In the genomic region with DNA sequence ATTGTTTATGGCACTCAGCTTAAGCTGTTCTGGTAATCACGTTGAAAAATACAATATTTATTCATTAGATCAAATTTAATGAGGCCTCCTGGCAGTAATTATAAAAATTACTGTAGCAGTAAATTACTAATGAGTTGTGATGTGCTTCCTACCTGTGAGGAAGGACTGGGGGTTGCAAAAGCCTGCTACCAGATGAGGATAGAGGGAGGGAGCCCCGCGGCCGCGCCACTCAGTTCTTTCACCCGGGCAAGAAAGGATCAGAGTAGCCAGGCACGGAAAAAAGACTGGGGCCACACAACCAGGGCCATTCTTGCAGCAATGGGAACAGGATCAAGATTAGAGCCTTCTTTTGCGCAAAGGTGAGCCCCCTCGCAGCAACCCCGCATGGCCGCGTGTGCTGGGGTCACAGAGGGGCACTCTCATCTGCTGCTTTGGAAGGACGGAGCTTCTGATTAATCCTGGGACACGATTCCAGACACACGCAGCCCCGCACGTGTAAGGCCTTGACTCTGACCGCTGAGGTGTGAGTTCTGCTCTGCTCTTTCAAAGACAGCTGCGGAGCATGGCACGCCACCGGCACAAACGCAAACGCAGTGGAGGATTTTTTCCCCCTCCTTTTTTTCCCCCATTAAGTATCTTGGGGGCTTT, we compare ENCODE assay signal across 8 mouse cellular contexts. TPM values are rescaled to one million over a fixed set of nuclear protein-coding genes. Genes with fewer than 3 reads are reported as not detected.
DNase-seq lines count a peak whose midpoint lies in the region; ATAC-seq and TF ChIP-seq lines count a peak whose summit lies in the region.

No protein-coding gene starts in this region.

- H3K9me3 ChIP-seq in heart, postnatal 0 days (replicated peaks; ENCODE audit: control insufficient read depth, low read length) = no peaks in the 10 kb centered on the region
- no peaks in the 10 kb centered on the region for H3K9me3 ChIP-seq in embryonic facial prominence, embryonic 13.5 days
- no peaks in the 10 kb centered on the region for H3K9me3 ChIP-seq in intestine, embryonic 16.5 days (ENCODE audit: control insufficient read depth, low read length)
- no peaks in the 10 kb centered on the region for H3K9me3 ChIP-seq in neural tube, embryonic 11.5 days (ENCODE audit: control insufficient read depth, low read length)

- no peak for ATAC-seq in heart, postnatal 0 days (ENCODE audit: insufficient read depth, low read depth)
- no peak for ATAC-seq in embryonic facial prominence, embryonic 13.5 days (ENCODE audit: insufficient number of reproducible peaks, insufficient read depth, low FRiP score, low TSS enrichment, low read depth)
- ATAC-seq in intestine, embryonic 16.5 days = no peak
- ATAC-seq in neural tube, embryonic 11.5 days (ENCODE audit: insufficient read depth, low FRiP score, low TSS enrichment) = no peak
- no peak for ATAC-seq in CD4-positive, CD25-positive, alpha-beta regulatory T cell, adult 4 months

- no peak for DNase-seq in heart, postnatal 0 days (ENCODE audit: low spot score)
- no peak for DNase-seq in heart, adult 11 months
- no peak for DNase-seq in neural tube, embryonic 11.5 days (ENCODE audit: low spot score)
- no peak for DNase-seq in adrenal gland, adult 2 months
- DNase-seq in layer of hippocampus, adult 8-10 months (ENCODE audit: low spot score in 2 of 2) = no peak

- no peak for TF ChIP-seq CTCF in heart, postnatal 0 days (IDR thresholded peaks at IDR 0.05; ENCODE audit: low read depth)

- H3K27ac ChIP-seq in heart, postnatal 0 days (ENCODE audit: low read depth) = no peak overlapping the region
- H3K27ac ChIP-seq in embryonic facial prominence, embryonic 13.5 days = no peak overlapping the region
- H3K27ac ChIP-seq in intestine, embryonic 16.5 days (ENCODE audit: low read length) = no peak overlapping the region
- H3K27ac ChIP-seq in neural tube, embryonic 11.5 days (ENCODE audit: low read depth, low read length) = no peak overlapping the region

- H3K36me3 ChIP-seq in heart, postnatal 0 days (replicated peaks; ENCODE audit: control insufficient read depth, insufficient read depth, low read length) = no peaks in the 10 kb centered on the region
- H3K36me3 ChIP-seq in embryonic facial prominence, embryonic 13.5 days = no peaks in the 10 kb centered on the region
- H3K36me3 ChIP-seq in intestine, embryonic 16.5 days (ENCODE audit: control insufficient read depth, insufficient read depth, low read length) = no peaks in the 10 kb centered on the region
- no peaks in the 10 kb centered on the region for H3K36me3 ChIP-seq in neural tube, embryonic 11.5 days (ENCODE audit: control insufficient read depth, insufficient read depth, low read length)

- H3K4me3 ChIP-seq in heart, postnatal 0 days (ENCODE audit: low read depth, low read length) = no peak overlapping the region
- peak overlapping the region; percentile 32 for H3K4me3 ChIP-seq in embryonic facial prominence, embryonic 13.5 days
- no peak overlapping the region for H3K4me3 ChIP-seq in intestine, embryonic 16.5 days (ENCODE audit: low read length)
- H3K4me3 ChIP-seq in neural tube, embryonic 11.5 days (ENCODE audit: low read depth, low read length) = 0 out of 2 replicates have a peak overlapping the region, but pooled peaks have one; percentile 10

- 0 out of 2 replicates have a peak overlapping the region, but pooled peaks have one; percentile 4 for H3K4me2 ChIP-seq in heart, postnatal 0 days (ENCODE audit: low read depth, low read length)
- peak overlapping the region; percentile 58 for H3K4me2 ChIP-seq in embryonic facial prominence, embryonic 13.5 days
- peak overlapping the region; percentile 19 for H3K4me2 ChIP-seq in intestine, embryonic 16.5 days (ENCODE audit: low read depth, low read length)
- H3K4me2 ChIP-seq in neural tube, embryonic 11.5 days (ENCODE audit: low read depth) = peak overlapping the region; percentile 48

- no peak overlapping the region for H3K9ac ChIP-seq in heart, postnatal 0 days (replicated peaks; ENCODE audit: low read depth, low read length)
- peak overlapping the region; percentile 63 for H3K9ac ChIP-seq in embryonic facial prominence, embryonic 13.5 days
- H3K9ac ChIP-seq in intestine, embryonic 16.5 days (ENCODE audit: low read depth, low read length) = peak overlapping the region; percentile 39; the same call in 1 of the 2 replicates
- peak overlapping the region; percentile 46 for H3K9ac ChIP-seq in neural tube, embryonic 11.5 days (ENCODE audit: low read length)

- TF ChIP-seq EP300 in heart, postnatal 0 days (IDR thresholded peaks at IDR 0.05; ENCODE audit: low read depth) = no peak

- WGBS in heart, postnatal 0 days = 18% methylated on average over 23 of the region's 23 CpGs
- 4% methylated on average over 23 of the region's 23 CpGs for WGBS in embryonic facial prominence, embryonic 13.5 days
- WGBS in intestine, embryonic 16.5 days = 22% methylated on average over 23 of the region's 23 CpGs
- 5% methylated on average over 23 of the region's 23 CpGs for WGBS in neural tube, embryonic 11.5 days

- peaks cover 7% of the 10 kb centered on the region; the same call in 1 of the 2 replicates for H3K27me3 ChIP-seq in heart, postnatal 0 days (ENCODE audit: control insufficient read depth, insufficient read depth, low read length)
- H3K27me3 ChIP-seq in embryonic facial prominence, embryonic 13.5 days = peaks cover 22% of the 10 kb centered on the region
- no peaks in the 10 kb centered on the region for H3K27me3 ChIP-seq in intestine, embryonic 16.5 days (replicated peaks; ENCODE audit: control insufficient read depth, insufficient read depth, low read length)
- no peaks in the 10 kb centered on the region for H3K27me3 ChIP-seq in neural tube, embryonic 11.5 days (ENCODE audit: control insufficient read depth, insufficient read depth, low read length)

- no peaks in the 10 kb centered on the region for H3K4me1 ChIP-seq in heart, postnatal 0 days (ENCODE audit: control insufficient read depth, insufficient read depth)
- peaks cover 10% of the 10 kb centered on the region for H3K4me1 ChIP-seq in embryonic facial prominence, embryonic 13.5 days
- H3K4me1 ChIP-seq in intestine, embryonic 16.5 days (ENCODE audit: control insufficient read depth, insufficient read depth, low read length) = peaks cover 4% of the 10 kb centered on the region; the same call in 1 of the 2 replicates
- peaks cover 11% of the 10 kb centered on the region for H3K4me1 ChIP-seq in neural tube, embryonic 11.5 days (ENCODE audit: control insufficient read depth, insufficient read depth, low read length)

RNA-seq across cellular contexts. Expression of gene Cdca7, which starts 23.2 kb away (rescaled TPM):
- total RNA-seq in heart, postnatal 0 days (2014; rRNA removed; ENCODE audit: low replicate concordance) = 7.7 and 20.5 TPM in 2 replicates
- 13.8 and 14.9 TPM in 2 replicates for polyA plus RNA-seq in heart, postnatal 0 days (2015; fragmentation: Nextera tagmentation; extraction: Ambion mirVana)
- polyA plus RNA-seq in embryonic facial prominence, embryonic 13.5 days (2015; fragmentation: Nextera tagmentation; extraction: Ambion mirVana) = 159 and 162 TPM in 2 replicates
- polyA plus RNA-seq in intestine, embryonic 16.5 days (2015; fragmentation: Nextera tagmentation; extraction: Ambion mirVana) = 94.9 and 111 TPM in 2 replicates
- 164 and 178 TPM in 2 replicates for polyA plus RNA-seq in neural tube, embryonic 11.5 days (2014; fragmentation: Nextera tagmentation; extraction: Ambion mirVana)
- total RNA-seq in adrenal gland, adult 2 months (2021) = 1 to 10 TPM; 2.0 to 4.6 TPM
- 1.0 and 1.7 TPM in 2 replicates for polyA plus RNA-seq in adrenal gland, adult 2 months (2012; rRNA removed)
- 10 to 100 TPM; 30.9 to 39.3 TPM for polyA plus RNA-seq in CD4-positive, CD25-positive, alpha-beta regulatory T cell, adult 4 months (2017; shearing (Covaris generic))
- total RNA-seq in layer of hippocampus, adult 8-10 months (2022) = 1 to 10 TPM; 4.6 to 7.6 (median 6.1) TPM

Comparison
In these comparisons a context has a peak if more than half of its experiments do, and no peak if none do; other contexts are left out.
1. H3K4me2 ChIP-seq: peak in every context shown above with its lines; median percentile 58 in embryonic facial prominence, embryonic 13.5 days; 48 in neural tube, embryonic 11.5 days; 19 in intestine, embryonic 16.5 days; 4 in heart, postnatal 0 days.
2. H3K4me3 ChIP-seq: peak in embryonic facial prominence, embryonic 13.5 days (single experiment) and neural tube, embryonic 11.5 days (single experiment); none in heart, postnatal 0 days (single experiment) and intestine, embryonic 16.5 days (single experiment).